Mouse (Mus musculus): ENCODE measurements around the gene Tm2d3.

Tm2d3 gene

DNA sequence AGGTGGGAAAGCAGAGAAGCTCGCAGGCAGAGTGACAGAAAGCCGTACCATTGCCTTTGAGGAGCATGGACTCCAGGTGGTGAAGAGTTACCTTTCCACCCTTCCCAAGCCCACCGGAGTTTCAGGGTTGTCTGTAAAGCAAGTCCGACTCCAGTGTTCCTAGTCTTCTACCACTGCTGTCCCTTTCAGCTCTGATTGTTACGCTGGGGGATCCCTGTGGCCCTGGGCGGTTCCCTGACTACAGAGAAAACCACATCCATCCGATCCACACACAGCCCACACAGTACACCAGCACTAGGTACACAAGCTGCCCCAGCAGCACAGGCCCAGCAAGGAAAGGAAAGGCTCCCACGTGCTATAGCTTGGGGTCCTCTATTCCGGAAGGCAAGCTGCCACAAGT lies 4.3 kb upstream of the Tm2d3 start:
- TF ChIP-seq GATA4 (IDR thresholded peaks at IDR 0.05; ENCODE audit: insufficient replicate concordance, low read length) = no peak

DNA sequence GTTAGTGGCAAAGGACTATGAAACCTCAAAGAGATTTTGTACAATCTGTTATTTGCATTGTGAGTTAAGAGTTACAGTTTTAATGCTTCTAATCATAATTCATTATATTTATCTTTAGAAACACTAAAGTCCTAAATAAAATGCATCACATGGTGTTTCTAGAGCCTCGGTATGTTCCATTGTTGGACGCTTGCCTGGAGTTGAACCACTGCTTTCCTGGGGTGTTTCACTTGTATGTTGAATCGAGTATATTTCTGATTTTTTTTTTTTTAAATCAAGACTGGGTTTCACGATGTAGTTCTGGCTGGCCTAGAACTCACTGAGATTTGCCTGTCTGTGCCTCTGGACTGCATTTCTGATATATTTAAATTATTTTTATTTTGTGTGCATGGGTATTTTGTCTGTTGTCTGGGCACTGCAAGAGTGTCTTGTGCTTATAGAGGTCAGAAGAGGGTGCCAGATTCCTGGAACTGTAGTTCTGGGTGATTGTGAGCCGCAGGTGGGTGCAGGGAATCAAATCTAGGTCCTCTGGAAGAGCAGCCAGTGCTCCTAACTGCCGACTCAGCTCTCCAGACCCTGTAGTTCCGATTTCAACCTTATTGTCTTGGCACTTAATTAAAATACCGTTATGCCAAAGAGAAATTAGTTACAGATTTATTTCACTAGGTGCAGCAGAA lies 1.1 kb downstream of the Tm2d3 start:
- no peak for TF ChIP-seq GATA4 (IDR thresholded peaks at IDR 0.05; ENCODE audit: insufficient replicate concordance, low read length)

DNA sequence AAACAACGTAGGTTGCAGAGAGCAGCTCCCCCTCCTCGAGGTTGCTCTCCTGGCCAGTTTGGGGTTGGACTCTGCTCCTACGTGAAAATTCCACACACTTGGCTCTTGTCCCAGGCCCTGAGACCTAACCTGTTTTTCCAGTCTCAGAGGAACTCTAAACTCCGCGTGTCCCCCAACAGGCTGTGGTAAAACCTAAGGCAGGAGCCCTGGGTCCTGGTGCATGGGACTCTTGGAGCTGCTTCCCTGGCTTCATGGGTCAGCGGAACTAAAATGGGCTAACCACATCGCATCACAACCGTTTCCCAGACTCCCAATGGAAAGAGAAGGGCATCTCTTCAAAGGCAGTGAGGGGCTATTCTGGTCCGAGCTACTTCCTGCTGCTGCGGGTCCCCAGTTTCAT lies 1.9 kb downstream of the Tm2d3 start:
- no peak for TF ChIP-seq GATA4 (IDR thresholded peaks at IDR 0.05; ENCODE audit: insufficient replicate concordance, low read length)

DNA sequence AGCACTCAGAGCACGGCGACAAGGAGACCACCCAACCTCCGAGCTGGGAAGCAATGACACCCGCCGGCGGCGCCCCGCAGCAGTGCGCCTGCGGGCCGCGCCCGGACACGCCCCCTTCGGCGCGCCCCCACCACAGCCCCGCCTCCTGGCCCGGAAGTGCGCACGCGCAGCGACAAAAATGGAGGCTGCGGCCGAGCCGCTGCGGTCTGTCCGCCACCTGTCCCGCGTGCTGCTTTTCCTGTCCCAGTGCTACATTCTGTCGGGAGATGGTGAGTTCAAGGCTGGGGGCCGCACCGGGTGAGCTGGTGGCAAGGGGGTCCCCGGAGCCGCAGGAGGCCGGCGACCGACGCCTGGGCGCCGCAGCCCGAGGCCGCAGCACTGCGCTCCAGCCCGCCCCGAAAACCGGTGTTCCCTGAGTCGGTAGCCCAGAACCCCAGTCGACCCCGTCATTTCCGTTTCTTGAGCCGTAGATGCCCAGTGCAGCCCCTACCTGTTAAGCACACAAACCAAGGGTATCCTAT lies 2.4 kb downstream of the Tm2d3 start:
- peak; percentile 38; the same call in 1 of the 2 replicates for TF ChIP-seq GATA4 (IDR thresholded peaks at IDR 0.05; ENCODE audit: insufficient replicate concordance, low read length)

DNA sequence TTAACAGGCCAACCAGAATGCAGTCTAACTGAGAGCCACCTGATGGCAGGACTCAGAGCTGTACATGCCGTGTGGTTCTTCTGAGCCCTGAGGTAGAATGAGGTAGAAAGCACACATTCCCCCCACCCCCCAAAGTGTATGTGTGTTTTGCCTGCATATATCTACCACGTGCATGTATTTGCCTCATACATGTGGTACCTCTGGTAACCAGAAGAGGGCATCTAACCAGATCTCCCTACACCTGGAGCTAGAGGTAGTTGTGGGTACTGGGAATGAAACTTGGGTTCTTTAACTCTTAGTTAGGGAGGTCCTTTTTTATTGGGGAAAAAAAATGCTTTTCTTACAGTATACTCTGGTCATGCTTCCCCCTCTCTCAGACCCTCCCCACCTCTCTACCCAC lies 5.5 kb downstream of the Tm2d3 start:
- TF ChIP-seq GATA4 (IDR thresholded peaks at IDR 0.05; ENCODE audit: insufficient replicate concordance, low read length) = no peak

DNA sequence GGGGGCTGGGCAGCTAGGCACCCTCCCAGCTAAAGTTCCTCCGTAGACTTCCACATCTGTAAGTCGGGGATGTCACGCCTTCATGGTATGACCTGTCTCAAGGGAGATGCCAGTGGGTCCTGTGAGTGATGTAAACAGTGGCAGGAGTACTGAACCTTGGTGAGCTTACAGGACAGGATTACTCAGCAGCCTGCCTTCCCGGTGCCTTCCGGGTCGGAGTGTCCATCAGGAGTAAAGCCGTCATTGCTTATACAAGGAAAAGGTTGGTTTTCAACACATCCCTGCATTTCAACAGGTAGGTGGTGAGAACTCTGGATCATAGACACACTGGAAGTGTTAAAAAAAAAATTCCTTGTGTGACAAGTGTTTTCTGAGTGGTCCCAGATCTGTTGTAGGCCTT lies 11.1 kb downstream of the Tm2d3 start:
- TF ChIP-seq GATA4 (IDR thresholded peaks at IDR 0.05; ENCODE audit: insufficient replicate concordance, low read length) = no peak

DNA sequence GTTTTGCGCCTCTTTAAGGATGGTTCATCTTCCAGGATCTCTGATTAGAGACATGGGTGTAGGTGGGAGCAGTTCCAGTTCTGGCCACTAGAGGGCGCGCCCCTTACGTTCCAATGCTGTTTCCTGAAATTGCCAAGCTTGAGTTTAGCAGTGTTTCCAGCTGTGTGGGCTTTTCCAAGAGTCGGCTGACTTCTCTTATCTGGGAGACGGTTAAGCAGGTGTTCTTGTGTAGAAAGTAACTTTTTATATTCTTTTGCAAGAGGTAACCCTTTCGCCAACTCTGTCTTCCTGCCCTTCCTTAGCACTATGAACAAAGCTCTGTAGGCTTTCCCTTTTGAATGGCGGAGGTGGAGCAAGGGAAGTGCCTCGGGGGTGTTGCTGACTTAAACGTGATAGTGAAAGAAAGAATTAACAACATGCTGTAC lies 13.9 kb downstream of the Tm2d3 start:
- TF ChIP-seq GATA4 (IDR thresholded peaks at IDR 0.05; ENCODE audit: insufficient replicate concordance, low read length) = no peak

DNA sequence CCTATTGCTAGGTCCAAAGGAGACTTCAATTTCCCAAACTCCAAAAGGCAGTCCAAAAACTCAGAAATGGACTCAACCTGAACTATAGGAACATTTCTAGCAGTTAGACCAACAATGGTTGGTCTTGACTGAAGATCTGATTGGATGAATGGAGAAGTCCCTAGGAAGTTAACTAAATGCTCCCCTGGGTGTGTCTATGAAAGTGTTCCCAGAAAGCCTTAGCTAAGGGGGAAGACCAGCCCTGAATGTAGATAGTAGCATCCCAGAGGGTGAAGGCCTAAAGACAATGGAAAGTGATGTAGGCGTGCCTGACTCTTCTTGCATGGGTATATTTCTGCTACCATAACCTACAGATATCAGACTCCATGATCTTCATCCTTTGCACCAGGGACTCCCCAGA lies 17.5 kb downstream of the Tm2d3 start:
- TF ChIP-seq GATA4 (IDR thresholded peaks at IDR 0.05; ENCODE audit: insufficient replicate concordance, low read length) = no peak

DNA sequence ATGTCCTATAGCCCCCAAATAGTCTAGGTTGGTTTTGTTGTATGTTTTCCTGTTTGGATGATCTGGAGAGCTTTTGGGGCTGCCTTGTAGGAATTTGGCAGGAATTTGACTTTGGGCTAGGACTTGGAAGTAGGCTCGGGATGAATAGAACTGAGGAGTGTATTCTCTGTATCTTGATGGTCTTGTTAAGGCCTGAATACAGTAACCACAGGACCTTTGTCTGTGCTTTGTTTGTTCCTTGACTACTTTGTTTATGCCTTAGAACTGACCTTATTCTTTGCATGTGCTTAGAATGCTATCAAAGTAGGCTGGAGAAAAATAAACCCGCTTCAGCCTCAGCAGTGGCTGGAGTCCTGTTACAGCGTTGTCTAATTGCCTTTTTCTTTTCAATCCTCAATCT lies 19.3 kb downstream of the Tm2d3 start:
- TF ChIP-seq GATA4 (IDR thresholded peaks at IDR 0.05; ENCODE audit: insufficient replicate concordance, low read length) = no peak

DNA sequence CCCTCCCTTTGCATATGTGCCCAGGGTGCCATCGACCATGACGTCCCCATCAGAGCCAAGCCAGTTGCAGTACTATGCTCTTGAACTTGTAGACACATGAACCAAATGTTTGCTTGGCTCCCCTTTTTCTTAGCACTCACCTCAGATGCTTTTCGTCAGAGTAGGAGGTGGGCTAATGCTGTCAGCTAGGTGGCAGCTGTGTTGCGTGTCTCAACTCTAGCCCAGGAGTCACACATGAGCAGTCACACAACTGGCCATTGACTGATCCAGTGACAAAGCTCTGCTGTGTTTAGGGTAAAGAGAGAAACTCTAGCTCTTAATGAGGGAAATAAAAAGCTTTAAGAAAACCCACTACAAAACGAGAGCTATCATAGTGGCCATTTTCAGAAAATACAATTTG lies 22.8 kb downstream of the Tm2d3 start:
- no peak for TF ChIP-seq GATA4 (IDR thresholded peaks at IDR 0.05; ENCODE audit: insufficient replicate concordance, low read length)

DNA sequence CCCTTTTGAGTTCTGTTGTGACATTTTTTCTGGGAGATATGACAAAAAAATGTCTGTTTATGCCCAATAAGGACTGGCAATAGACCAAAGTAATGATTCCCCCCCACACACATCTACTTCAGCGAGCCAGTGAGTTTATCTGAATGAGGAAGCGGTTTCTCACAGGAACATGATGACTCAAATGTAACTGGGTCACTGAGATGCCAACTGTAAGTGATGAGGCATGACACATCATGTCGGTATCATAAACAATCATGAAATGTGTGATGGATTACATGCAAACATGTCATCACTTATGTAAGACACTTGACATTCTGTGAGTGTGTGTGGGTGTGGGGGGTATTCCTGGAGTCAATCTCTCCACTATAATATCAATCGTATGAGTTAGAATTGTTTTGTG lies 23.3 kb downstream of the Tm2d3 start:
- TF ChIP-seq GATA4 (IDR thresholded peaks at IDR 0.05; ENCODE audit: insufficient replicate concordance, low read length) = no peak

DNA sequence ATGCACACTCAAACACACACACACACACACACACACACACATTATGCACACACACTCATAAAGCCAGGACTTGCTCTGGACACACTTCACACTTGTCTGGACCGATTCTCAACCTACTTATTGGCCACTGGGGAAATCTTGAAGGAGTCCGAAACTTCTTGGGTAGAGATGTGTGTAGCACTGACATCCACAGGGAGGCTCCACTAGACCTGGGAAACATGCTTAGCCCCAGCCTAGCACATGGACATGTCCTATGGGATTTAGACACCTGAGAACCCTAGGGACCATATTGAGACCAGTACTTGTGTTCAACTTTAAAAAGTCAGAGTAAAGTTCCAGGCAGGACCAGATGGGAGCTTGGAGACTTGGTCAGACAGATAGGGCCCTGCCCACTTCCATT lies 43.1 kb downstream of the Tm2d3 start:
- no peak for TF ChIP-seq GATA4 (IDR thresholded peaks at IDR 0.05; ENCODE audit: insufficient replicate concordance, low read length)

DNA sequence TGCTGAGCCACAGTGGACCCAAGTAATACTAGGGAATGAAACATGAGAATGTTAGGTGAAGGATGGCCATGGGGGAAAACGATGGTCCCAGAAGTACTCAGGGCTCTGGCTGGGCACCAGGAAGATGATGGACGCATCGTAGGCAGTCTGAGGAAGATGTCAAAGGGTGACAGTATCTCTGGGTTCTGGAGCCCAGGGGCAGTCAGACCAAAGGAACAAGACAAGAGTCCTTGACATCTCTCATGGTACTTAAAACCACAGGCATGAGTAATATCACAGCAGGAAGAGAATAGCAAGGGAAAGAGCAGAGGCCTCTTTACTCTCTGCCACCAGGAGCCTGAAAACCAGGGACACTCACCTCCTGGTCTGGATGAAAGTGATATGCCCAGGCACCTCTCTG lies 44.3 kb downstream of the Tm2d3 start:
- no peak for TF ChIP-seq GATA4 (IDR thresholded peaks at IDR 0.05; ENCODE audit: insufficient replicate concordance, low read length)

DNA sequence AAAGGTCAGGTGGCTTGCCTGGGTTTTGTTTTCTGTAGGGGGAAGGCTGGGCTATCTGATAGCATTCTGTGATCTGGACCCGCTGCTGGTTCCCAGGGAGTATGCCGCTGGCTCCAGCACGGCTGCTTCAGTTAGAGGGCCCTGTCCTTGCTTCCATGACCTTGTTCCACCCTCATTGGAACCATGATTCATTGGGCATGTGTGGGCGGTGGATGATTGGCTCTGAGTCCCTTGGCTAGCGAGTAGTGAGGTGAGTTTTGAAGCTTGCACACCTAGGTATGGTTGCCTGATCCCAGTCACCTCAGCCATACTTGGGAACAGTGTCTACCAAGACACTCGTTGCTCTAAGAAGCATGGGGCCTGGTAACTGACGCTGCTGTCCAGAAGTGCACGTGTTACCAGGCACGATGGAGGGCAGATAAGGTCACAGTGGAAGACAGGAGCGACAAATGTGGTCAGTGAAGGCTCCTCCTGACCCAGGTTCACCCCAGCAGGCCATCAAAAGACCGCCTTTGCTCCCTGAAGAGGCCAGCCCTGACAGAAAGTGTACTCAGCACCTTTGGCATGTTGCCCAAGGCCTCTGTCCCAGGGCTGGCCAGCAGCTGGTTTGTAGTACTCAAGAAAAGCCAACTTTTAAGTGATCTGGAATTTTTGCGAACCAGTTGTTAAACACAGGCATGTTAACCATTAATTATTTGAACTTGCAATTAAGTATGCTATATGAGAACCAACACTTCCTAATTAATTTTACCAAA lies 46.5 kb downstream of the Tm2d3 start:
- no peak for TF ChIP-seq GATA4 (IDR thresholded peaks at IDR 0.05; ENCODE audit: insufficient replicate concordance, low read length)

DNA sequence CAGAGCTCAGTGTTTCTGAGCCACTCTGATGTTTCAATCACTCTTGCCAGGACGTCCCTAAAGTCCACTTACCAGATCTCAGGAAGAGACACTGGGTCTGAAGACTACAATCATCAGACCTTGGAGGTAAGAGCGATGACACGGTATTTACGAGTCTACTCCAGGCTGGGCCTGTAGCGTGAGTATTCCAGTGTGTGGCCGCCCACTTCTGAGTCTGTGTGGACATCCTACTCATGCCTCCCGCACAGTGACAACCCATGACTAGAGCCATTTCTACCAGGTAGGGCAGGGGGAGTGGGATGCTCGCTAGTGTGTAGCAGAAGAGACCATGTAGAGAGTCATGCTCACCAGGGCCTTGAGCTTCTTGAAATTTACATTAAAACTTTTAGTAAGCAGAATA lies 51.9 kb downstream of the Tm2d3 start:
- TF ChIP-seq GATA4 (IDR thresholded peaks at IDR 0.05; ENCODE audit: insufficient replicate concordance, low read length) = no peak
